Mouse (Mus musculus): Measurements from ENCODE around the gene Cer1.

GRCm38 (mm10) chr4:82880243-82880642 is 4.7 kb downstream of the Cer1 start:
- TF ChIP-seq ZKSCAN1 (IDR thresholded peaks at IDR 0.05; ENCODE audit: low read depth, low read length), result no peak
- TF ChIP-seq GABPA (IDR thresholded peaks at IDR 0.05; ENCODE audit: low read depth, low read length), result no peak
- no peak for TF ChIP-seq RCOR1 (IDR thresholded peaks at IDR 0.05; ENCODE audit: low read depth, low read length)
- TF ChIP-seq ZC3H11A (IDR thresholded peaks at IDR 0.05; ENCODE audit: low read depth, low read length), result no peak
- no peak for TF ChIP-seq POLR2A (IDR thresholded peaks at IDR 0.05; ENCODE audit: control insufficient read depth in 1 of 2, insufficient read depth in 1 of 2, low read depth in 1 of 2, low read length in 2 of 2, poor library complexity in 1 of 2)
- no peak for TF ChIP-seq TBP (IDR thresholded peaks at IDR 0.05; ENCODE audit: low read depth, low read length)
- TF ChIP-seq MAX (IDR thresholded peaks at IDR 0.05; ENCODE audit: low read length), result no peak
- no peak for TF ChIP-seq EP300 (IDR thresholded peaks at IDR 0.05; ENCODE audit: low read depth in 1 of 2, low read length in 2 of 2)
- TF ChIP-seq CTCF (IDR thresholded peaks at IDR 0.05 in 2 of 3, conservative IDR thresholded peaks at IDR 0.05 in 1 of 3; ENCODE audit: control insufficient read depth in 1 of 3, insufficient read depth in 1 of 3, low read depth in 2 of 3, low read length in 3 of 3, poor library complexity in 1 of 3, severe bottlenecking in 1 of 3), result no peak
- TF ChIP-seq BHLHE40 (IDR thresholded peaks at IDR 0.05; ENCODE audit: borderline replicate concordance, low read depth, low read length), result no peak
